Mouse (Mus musculus): Measurements from ENCODE around the gene Stpg1. TPM values are rescaled to one million over a fixed set of nuclear protein-coding genes. Genes with fewer than 3 reads are reported as not detected.

Gene Stpg1
- polyA plus RNA-seq, 1 experiment from 2014 or later: 0.84 TPM

DNA sequence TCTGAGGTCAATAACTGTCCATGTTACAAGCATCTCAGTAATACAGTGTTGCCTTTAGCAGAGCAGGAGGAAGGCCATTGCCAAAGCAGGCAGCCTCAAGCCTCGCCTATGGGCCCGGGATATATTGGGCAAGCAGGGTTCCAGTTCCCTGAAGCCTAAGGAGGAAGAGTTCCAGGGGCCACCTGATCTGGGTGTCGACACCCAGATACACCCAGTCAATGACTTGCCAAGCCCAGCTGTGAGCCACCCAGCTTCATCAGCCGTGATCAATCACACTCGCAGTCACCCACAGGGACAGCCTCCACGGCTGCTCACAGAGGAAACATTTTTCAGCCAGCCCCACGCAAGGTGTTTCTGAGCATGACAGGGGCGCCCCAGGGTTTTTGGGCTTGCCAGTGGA is 72.9 kb downstream of the Stpg1 start:
- Histone ChIP-seq H3K9ac (replicated peaks; ENCODE audit: low read length) (no peak overlapping the region), H3K9me3 (ENCODE audit: low read length) (no peaks in the 10 kb centered on the region), H3K4me2 (replicated peaks; ENCODE audit: low read depth, low read length) (no peak overlapping the region), H3K27me3 (ENCODE audit: insufficient read depth, low read length) (peaks cover 40% of the 10 kb centered on the region), H3K36me3 (ENCODE audit: insufficient read depth, low read length) (no peaks in the 10 kb centered on the region), H3K4me1 (ENCODE audit: insufficient read depth, low read length) (peaks cover 39% of the 10 kb centered on the region), H3K27ac (ENCODE audit: low read length) (no peak overlapping the region), H3K4me3 (ENCODE audit: low read length) (no peak overlapping the region)
- WGBS: 47% methylated on average over 8 of the region's 8 CpGs
- ATAC-seq (ENCODE audit: low FRiP score, low TSS enrichment): no peak

DNA sequence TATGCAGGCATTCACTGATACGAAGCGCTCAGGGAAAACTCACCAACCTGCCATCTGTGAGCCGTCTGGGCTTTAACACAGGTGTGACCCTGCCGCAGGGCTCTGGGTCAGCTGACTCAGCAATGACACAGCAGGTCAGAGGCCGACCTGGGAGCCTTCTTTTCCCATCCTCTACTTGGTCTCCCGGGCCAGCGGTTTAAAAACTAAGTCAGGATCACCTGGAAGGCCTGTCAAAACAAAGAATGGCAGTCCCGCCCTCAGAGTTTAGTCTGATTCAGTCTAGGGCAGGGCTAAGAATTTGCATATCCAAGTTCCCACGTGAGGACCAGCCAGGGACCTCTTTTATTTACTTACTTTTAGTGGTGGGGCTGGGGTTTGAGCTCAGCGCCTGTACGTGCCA is 74.6 kb downstream of the Stpg1 start:
- ATAC-seq (ENCODE audit: low FRiP score, low TSS enrichment): no peak
- Histone ChIP-seq H3K9me3 (ENCODE audit: low read length) (no peaks in the 10 kb centered on the region), H3K4me3 (ENCODE audit: low read length) (no peak overlapping the region), H3K4me2 (replicated peaks; ENCODE audit: low read depth, low read length) (peak overlapping the region; percentile 58), H3K4me1 (ENCODE audit: insufficient read depth, low read length) (peaks cover 35% of the 10 kb centered on the region), H3K27me3 (ENCODE audit: insufficient read depth, low read length) (peaks cover 56% of the 10 kb centered on the region), H3K9ac (replicated peaks; ENCODE audit: low read length) (no peak overlapping the region), H3K27ac (ENCODE audit: low read length) (no peak overlapping the region), H3K36me3 (ENCODE audit: insufficient read depth, low read length) (no peaks in the 10 kb centered on the region)
- 5% methylated on average over 11 of the region's 11 CpGs for WGBS

DNA sequence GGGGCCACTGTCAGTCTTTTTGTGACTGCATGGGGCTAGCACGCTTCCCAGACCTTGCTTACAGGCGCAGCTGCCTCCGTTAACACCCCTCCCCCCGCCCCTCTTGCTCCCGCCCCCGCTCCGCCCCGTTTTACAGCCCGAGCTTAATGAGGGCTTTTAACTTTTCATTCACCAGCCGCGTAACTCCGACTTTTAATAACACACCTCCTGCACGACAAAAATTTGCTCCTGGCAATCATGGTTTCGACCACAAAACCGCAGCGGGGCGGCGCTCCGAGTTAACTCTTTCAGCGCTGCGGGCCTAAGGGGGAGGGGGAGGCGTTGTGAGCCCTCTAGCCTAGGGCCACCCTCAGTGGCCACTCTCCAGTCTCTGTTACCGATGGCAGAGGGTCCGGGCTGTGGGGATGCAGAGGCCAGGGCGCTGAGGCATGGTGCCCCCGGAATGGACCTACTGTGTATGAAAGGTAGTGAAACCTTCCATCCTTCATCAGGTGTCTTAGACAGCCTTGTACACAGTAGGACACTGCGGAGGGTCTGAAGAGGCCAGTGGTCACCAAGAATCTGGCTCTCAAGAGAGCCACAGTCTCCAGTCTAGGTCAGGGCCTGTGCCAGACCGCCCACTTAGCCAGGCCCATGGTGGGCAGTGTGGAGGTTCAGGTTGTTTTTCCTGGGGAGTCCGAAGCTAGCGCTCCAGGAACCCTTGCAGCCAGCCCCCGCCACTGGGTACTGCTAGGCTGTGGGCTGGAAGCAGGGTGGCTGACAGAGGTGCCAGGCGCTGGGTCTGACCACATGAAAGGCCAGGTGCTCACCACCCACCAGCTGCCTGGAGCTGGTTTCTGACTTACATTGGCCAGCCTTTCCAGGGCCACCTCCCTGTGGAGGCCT is 75.8 kb downstream of the Stpg1 start:
- H3K36me3 ChIP-seq (ENCODE audit: insufficient read depth, low read length): no peaks in the 10 kb centered on the region
- 10% methylated on average over 32 of the region's 32 CpGs for WGBS
- peak; percentile 49 for ATAC-seq (ENCODE audit: low FRiP score, low TSS enrichment)
- H3K4me1 ChIP-seq (ENCODE audit: insufficient read depth, low read length): peaks cover 27% of the 10 kb centered on the region
- H3K27ac ChIP-seq (ENCODE audit: low read length): no peak overlapping the region
- H3K27me3 ChIP-seq (ENCODE audit: insufficient read depth, low read length): peaks cover 65% of the 10 kb centered on the region
- H3K4me2 ChIP-seq (replicated peaks; ENCODE audit: low read depth, low read length): peak overlapping the region; percentile 58
- H3K9ac ChIP-seq (replicated peaks; ENCODE audit: low read length): peak overlapping the region; percentile 44; the same call in 1 of the 2 replicates
- H3K9me3 ChIP-seq (ENCODE audit: low read length): no peaks in the 10 kb centered on the region
- H3K4me3 ChIP-seq (ENCODE audit: low read length): peak overlapping the region; percentile 44

DNA sequence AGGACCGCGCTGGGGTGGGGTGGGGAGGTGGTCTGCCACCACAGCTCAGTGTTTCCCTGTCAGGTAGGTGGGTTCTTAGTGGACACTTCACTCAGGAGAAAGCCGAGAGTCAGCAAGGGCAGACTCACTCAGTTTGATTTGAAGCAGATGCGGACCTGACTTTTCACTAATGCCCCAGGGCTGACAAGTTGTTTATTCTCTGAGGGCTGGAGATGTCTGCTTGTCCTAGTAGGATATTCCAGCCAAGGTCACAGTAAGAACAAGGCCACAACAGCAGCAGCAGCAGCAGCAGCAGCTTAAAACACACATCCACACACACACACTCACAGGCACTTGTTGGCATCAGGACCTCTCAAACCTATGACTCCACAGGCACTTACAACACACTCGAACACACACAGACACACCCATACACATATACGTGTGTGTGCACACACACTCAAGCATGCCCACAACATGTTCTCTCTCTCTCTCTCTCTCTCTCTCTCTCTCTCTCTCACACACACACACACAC is 76.5 kb downstream of the Stpg1 start:
- Histone ChIP-seq H3K4me2 (replicated peaks; ENCODE audit: low read depth, low read length) (no peak overlapping the region), H3K27me3 (ENCODE audit: insufficient read depth, low read length) (peaks cover 70% of the 10 kb centered on the region), H3K9me3 (ENCODE audit: low read length) (no peaks in the 10 kb centered on the region), H3K4me3 (ENCODE audit: low read length) (no peak overlapping the region), H3K36me3 (ENCODE audit: insufficient read depth, low read length) (no peaks in the 10 kb centered on the region), H3K27ac (ENCODE audit: low read length) (no peak overlapping the region), H3K4me1 (ENCODE audit: insufficient read depth, low read length) (peaks cover 25% of the 10 kb centered on the region), H3K9ac (replicated peaks; ENCODE audit: low read length) (no peak overlapping the region)
- WGBS: 64% methylated on average over 6 of the region's 6 CpGs
- peak; percentile 8; the same call in 1 of the 2 replicates for ATAC-seq (ENCODE audit: low FRiP score, low TSS enrichment)

DNA sequence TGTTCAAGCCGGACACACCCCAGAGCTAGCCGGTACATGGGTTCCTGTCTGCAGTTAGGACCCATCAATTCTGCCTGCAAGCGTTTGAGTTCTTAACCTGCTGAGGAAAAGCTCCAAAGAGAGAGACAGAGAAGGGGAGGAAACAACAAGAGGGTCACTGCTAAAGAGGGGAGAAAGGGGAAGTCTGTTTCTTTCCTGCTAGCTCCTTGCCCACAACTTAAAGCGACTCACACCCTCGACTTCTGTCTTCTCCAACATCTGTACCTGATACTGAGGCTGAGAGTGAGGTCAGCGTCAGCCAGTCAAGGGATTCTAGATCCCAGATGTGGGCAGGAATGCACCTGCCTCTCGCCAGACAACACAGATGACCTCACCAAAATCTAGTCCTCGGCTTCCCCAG is 77.7 kb downstream of the Stpg1 start:
- Histone ChIP-seq H3K4me1 (ENCODE audit: insufficient read depth, low read length) (peaks cover 25% of the 10 kb centered on the region), H3K9ac (replicated peaks; ENCODE audit: low read length) (no peak overlapping the region), H3K27ac (ENCODE audit: low read length) (no peak overlapping the region), H3K4me2 (replicated peaks; ENCODE audit: low read depth, low read length) (no peak overlapping the region), H3K36me3 (ENCODE audit: insufficient read depth, low read length) (no peaks in the 10 kb centered on the region), H3K9me3 (ENCODE audit: low read length) (no peaks in the 10 kb centered on the region), H3K4me3 (ENCODE audit: low read length) (peak overlapping the region; percentile 5; the same call in 1 of the 2 replicates), H3K27me3 (ENCODE audit: insufficient read depth, low read length) (peaks cover 70% of the 10 kb centered on the region)
- no peak for ATAC-seq (ENCODE audit: low FRiP score, low TSS enrichment)
- WGBS: 21% methylated on average over 8 of the region's 8 CpGs

DNA sequence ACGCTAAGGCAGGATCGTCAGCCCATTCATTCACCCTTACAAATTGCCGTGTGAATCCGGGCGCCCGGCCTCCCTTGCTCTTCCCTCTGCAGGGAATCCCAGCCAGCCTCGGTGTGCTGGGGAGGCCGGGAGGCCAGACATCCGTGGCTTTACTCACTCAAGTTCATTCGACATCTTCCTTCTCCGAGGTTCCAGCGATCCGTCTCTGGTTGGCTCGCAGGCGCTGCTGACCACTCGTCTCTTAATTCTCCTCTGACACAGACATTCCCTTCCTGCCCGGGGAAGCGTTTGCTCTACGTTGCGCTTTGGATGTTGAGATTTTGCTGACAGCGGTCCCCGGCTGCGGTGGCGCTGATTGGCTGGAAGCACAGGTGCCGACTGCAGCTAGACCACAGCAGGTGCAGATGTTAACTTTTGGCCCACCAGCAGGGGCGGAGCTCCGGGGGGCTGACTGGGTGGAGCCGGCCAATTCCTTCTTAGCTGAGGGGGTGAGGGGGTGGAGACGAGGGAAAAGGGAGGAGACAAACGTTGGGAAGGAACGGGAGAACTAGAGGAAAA is 78.7 kb downstream of the Stpg1 start, which contains the start of gene Grhl3:
TSS of gene Grhl3 (minus strand) at position 380 of the 558 bp plus-strand sequence.
- H3K9ac ChIP-seq (replicated peaks; ENCODE audit: low read length): 0 out of 2 replicates have a peak within 1 kb of the TSS, but pooled peaks have one; percentile 10
- peaks cover 25% of the 10 kb centered on the region for H3K4me1 ChIP-seq (ENCODE audit: insufficient read depth, low read length)
- H3K27ac ChIP-seq (ENCODE audit: low read length): no peak within 1 kb of the TSS
- WGBS: under 1% methylated on average over 31 of the region's 31 CpGs
- ATAC-seq (ENCODE audit: low FRiP score, low TSS enrichment): no peak; the same call in 1 of the 2 replicates
- H3K9me3 ChIP-seq (ENCODE audit: low read length): no peaks in the 10 kb centered on the region
- H3K4me2 ChIP-seq (replicated peaks; ENCODE audit: low read depth, low read length): peak within 1 kb of the TSS; percentile 56
- H3K4me3 ChIP-seq (ENCODE audit: low read length): peak within 1 kb of the TSS; percentile 39
- H3K36me3 ChIP-seq (ENCODE audit: insufficient read depth, low read length): no peaks in the 10 kb centered on the region
- peaks cover 61% of the 10 kb centered on the region for H3K27me3 ChIP-seq (ENCODE audit: insufficient read depth, low read length)

DNA sequence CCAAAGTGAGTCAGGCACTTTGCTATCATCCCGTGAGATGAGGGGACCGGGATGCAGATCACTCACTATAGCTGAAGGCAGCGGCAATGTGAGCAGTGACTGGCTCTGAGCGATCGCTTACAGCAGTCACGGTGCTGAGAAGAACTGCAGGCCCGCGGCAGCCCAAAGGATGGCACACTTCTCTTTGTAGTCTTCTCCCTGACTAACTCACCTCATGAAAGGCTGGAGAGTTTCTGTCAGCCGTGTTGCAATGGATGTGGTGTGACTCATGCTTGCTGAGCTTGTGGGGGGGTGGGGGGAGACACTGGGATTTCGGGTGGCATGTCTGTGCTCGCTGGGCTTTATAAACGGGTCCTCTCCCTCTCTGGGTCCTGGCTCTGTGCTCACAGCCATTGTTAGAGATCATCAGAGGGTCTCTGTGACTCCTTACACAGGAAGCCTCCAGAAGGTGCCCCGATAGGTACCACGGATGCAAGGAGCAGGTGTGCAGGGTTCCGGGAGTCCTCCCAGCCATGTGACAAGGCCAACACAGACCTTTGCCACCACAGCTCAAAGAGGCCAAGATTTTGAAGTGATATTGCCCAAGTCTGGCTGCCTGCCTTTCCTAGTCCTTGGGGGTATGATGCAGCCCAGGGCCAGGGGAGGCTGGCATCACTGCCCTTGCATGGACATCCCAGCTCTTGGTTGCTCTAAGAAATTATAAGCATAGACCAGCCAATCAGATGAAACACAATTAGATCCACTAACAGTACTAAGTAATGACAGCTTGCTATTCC is 81.0 kb downstream of the Stpg1 start:
- Histone ChIP-seq H3K4me3 (ENCODE audit: low read length) (no peak overlapping the region), H3K36me3 (ENCODE audit: insufficient read depth, low read length) (no peaks in the 10 kb centered on the region), H3K27ac (ENCODE audit: low read length) (no peak overlapping the region), H3K4me1 (ENCODE audit: insufficient read depth, low read length) (peaks cover 9% of the 10 kb centered on the region), H3K9ac (replicated peaks; ENCODE audit: low read length) (no peak overlapping the region), H3K27me3 (ENCODE audit: insufficient read depth, low read length) (peaks cover 48% of the 10 kb centered on the region), H3K4me2 (replicated peaks; ENCODE audit: low read depth, low read length) (no peak overlapping the region), H3K9me3 (ENCODE audit: low read length) (no peaks in the 10 kb centered on the region)
- no peak for ATAC-seq (ENCODE audit: low FRiP score, low TSS enrichment)
- 53% methylated on average over 15 of the region's 15 CpGs for WGBS

DNA sequence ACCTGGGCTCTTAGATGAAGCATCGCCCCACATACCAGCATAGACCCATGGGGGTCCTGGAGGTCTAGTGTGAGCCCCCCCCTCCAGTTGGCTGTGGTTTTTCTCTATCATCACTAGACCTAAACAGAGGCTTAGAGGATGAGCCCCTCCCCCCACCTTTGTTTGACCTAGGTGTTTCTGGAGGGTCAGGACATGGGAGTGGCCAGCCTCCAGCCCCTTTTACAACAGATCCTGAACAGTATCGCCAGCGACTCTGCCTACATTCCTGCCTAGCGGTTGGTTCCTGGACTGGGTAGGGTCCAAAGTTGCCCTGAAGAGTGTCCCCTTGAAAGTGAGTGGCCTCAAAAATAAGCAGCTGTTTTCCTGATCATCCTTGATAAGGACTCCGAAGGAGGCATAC is 83.9 kb downstream of the Stpg1 start:
- Histone ChIP-seq H3K27me3 (ENCODE audit: insufficient read depth, low read length) (peaks cover 20% of the 10 kb centered on the region), H3K27ac (ENCODE audit: low read length) (no peak overlapping the region), H3K4me3 (ENCODE audit: low read length) (no peak overlapping the region), H3K4me1 (ENCODE audit: insufficient read depth, low read length) (peaks cover 6% of the 10 kb centered on the region), H3K9me3 (ENCODE audit: low read length) (no peaks in the 10 kb centered on the region), H3K36me3 (ENCODE audit: insufficient read depth, low read length) (no peaks in the 10 kb centered on the region), H3K4me2 (replicated peaks; ENCODE audit: low read depth, low read length) (no peak overlapping the region), H3K9ac (replicated peaks; ENCODE audit: low read length) (no peak overlapping the region)
- 70% methylated on average over 5 of the region's 5 CpGs for WGBS
- ATAC-seq (ENCODE audit: low FRiP score, low TSS enrichment): no peak

DNA sequence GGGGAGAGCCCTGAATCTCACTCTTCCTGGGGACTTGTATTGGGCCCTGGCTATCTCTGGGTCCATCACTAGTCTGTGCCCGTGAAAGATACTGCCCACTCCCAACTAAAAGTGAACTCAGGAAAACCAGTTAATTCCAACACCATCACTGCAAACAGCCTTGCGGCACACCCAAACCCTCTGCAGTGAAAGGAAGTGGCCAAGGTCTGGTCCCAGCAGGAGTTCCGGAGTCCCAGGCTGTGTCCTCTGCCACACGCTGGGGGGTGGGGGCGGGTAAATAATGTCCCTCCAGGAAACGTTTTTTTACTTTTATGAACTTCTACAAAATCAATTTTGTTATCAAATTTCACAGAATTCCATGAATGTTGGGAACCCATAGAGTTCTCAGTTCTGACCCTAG is 85.1 kb downstream of the Stpg1 start:
- Histone ChIP-seq H3K36me3 (ENCODE audit: insufficient read depth, low read length) (no peaks in the 10 kb centered on the region), H3K27ac (ENCODE audit: low read length) (no peak overlapping the region), H3K9ac (replicated peaks; ENCODE audit: low read length) (no peak overlapping the region), H3K27me3 (ENCODE audit: insufficient read depth, low read length) (peaks cover 9% of the 10 kb centered on the region; the same call in 1 of the 2 replicates), H3K4me3 (ENCODE audit: low read length) (no peak overlapping the region), H3K4me1 (ENCODE audit: insufficient read depth, low read length) (peaks cover 6% of the 10 kb centered on the region), H3K9me3 (ENCODE audit: low read length) (no peaks in the 10 kb centered on the region), H3K4me2 (replicated peaks; ENCODE audit: low read depth, low read length) (no peak overlapping the region)
- 62% methylated on average over 6 of the region's 6 CpGs for WGBS
- ATAC-seq (ENCODE audit: low FRiP score, low TSS enrichment): no peak
